Mouse (Mus musculus) ES-Bruce4 (cell line): ENCODE data around the gene Scg2. TPM values are rescaled to one million over a fixed set of nuclear protein-coding genes. Genes with fewer than 3 reads are reported as not detected.

Experiments
- H3K27ac ChIP-seq: 2 replicates; pipeline ENCODE4 v1.5.1; 2012; ENCODE audit warnings: low read length, inconsistent platforms; ENCODE audit not compliant: insufficient read depth
- H3K27me3 ChIP-seq: 2 replicates; pipeline ENCODE4 v1.6.1; 2012; ENCODE audit warnings: mild to moderate bottlenecking, low read length, inconsistent platforms; ENCODE audit not compliant: control insufficient read depth, poor library complexity, insufficient read depth, severe bottlenecking
- H3K36me3 ChIP-seq: 2 replicates; pipeline ENCODE4 v1.6.1; 2012; ENCODE audit warnings: inconsistent platforms, mild to moderate bottlenecking, low read length, moderate library complexity; ENCODE audit not compliant: control insufficient read depth, poor library complexity, insufficient read depth, severe bottlenecking
- H3K4me1 ChIP-seq: one replicate; pipeline ENCODE4 v1.8.1; 2011; ENCODE audit warnings: low read length; ENCODE audit not compliant: control insufficient read depth, insufficient read depth
- H3K4me3 ChIP-seq: 2 replicates; pipeline ENCODE4 v1.5.1; 2011; ENCODE audit warnings: low read depth, mild to moderate bottlenecking, low read length
- H3K9ac ChIP-seq: 2 replicates; pipeline ENCODE4 v1.6.1; 2012; ENCODE audit warnings: low read depth, mild to moderate bottlenecking, inconsistent platforms; ENCODE audit not compliant: poor library complexity, severe bottlenecking
- H3K9me3 ChIP-seq: replicated peaks from 2 replicates; pipeline ENCODE4 v1.6.1; 2012; ENCODE audit warnings: mild to moderate bottlenecking, low read length, inconsistent platforms; ENCODE audit not compliant: control insufficient read depth, poor library complexity, insufficient read depth, severe bottlenecking
- CTCF ChIP-seq: IDR thresholded peaks from one replicate; pipeline ENCODE4 v1.8.1; 2011; ENCODE audit warnings: low read depth, low read length
- EP300 ChIP-seq: IDR thresholded peaks from 2 replicates; pipeline ENCODE4 v1.6.1; 2011; ENCODE audit warnings: low read depth, low read length; ENCODE audit not compliant: insufficient read depth
- POLR2A ChIP-seq: IDR thresholded peaks from one replicate; pipeline ENCODE4 v1.8.1; 2011; ENCODE audit warnings: low read length; ENCODE audit not compliant: insufficient read depth
- polyA plus RNA-seq: library from polyadenylated mRNA; stranded (reverse); fragments of >200 nt; gene quantifications from 2 replicates; pipeline ENCODE4 v1.2.4, GENCODE M21; 2011; ENCODE audit warnings: low read depth; ENCODE audit not compliant: missing spikeins, insufficient read depth, insufficient read length

Scg2 gene
- not detected in 2 replicates for polyA plus RNA-seq

DNA sequence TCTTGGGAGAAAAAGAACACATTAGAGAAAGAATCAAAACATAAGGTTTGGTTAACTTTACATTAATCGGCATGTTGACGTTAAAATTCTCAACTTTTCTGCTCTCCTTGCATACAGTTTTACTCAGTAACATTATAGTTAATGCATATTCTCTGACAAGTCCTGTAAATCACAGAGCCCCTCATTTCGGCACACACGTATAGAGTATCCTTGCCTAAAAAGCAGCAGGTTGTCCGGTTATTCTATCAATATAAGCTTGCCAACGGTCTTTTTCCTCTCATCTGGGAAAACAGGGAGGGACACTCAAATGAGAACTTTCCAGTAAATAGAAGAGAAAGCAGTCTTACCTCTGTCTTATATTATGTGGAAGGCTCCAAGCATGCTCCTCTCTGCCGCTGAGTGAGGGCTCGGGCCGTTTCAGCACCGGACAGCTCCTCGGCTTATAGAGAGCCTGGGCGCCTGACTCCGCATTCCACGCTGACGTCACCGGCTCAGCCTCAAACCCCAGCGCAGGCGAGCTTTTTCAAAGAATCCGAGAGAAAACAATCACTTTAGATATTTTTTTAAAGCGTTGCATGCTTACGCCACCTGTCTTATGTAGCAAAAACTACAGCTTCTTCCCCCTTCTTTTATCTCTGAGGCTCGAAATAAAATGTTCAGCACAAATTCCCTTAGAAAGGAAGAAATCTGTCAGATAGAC, at the start of gene Scg2:
TSS of gene Scg2 (minus strand) at position 512 of the 700 bp plus-strand sequence.
- Histone ChIP-seq H3K27me3 (no peaks in the 10 kb centered on the region), H3K36me3 (no peaks in the 10 kb centered on the region)

GRCm38 (mm10) chr1:79485546-79485945, 45.6 kb upstream of the Scg2 start:
- Histone ChIP-seq H3K27ac (no peak overlapping the region), H3K4me1 (no peaks in the 10 kb centered on the region), H3K4me3 (no peak overlapping the region), H3K27me3 (no peaks in the 10 kb centered on the region), H3K9ac (no peak overlapping the region), H3K36me3 (no peaks in the 10 kb centered on the region), H3K9me3 (no peaks in the 10 kb centered on the region)
- TF ChIP-seq CTCF = no peak

More for the DNA sequence above, at the start of gene Scg2:
- no peak for TF ChIP-seq EP300
- no peak for TF ChIP-seq POLR2A
- no peak for TF ChIP-seq CTCF
- Histone ChIP-seq H3K9ac (no peak within 1 kb of the TSS), H3K4me3 (no peak within 1 kb of the TSS), H3K9me3 (no peaks in the 10 kb centered on the region), H3K27ac (no peak within 1 kb of the TSS), H3K4me1 (no peaks in the 10 kb centered on the region)

DNA sequence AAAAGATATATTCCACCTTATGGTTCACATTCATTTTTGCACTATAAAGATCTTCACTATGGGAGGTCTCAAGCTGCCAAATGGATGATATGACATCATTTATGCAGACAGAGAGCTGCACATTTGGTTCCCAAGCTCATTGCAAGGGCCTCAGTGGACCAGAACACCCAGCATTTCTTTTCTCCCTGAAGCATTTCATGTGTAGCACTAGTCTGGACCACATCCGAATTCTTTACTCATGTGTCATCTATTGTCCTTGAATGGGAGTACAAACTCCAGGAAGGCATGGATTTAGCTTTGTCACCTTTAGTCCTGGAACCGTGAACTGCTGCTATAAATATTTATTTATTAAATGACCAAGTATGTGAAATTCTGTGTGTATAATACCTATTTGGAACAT, 30.9 kb upstream of the Scg2 start:
- H3K27ac ChIP-seq = no peak overlapping the region
- TF ChIP-seq EP300 = no peak
- no peak for TF ChIP-seq POLR2A
- TF ChIP-seq CTCF = no peak
- no peaks in the 10 kb centered on the region for H3K27me3 ChIP-seq
- H3K4me3 ChIP-seq = no peak overlapping the region
- H3K36me3 ChIP-seq = no peaks in the 10 kb centered on the region
- no peaks in the 10 kb centered on the region for H3K4me1 ChIP-seq
- H3K9ac ChIP-seq = no peak overlapping the region
- no peaks in the 10 kb centered on the region for H3K9me3 ChIP-seq

DNA sequence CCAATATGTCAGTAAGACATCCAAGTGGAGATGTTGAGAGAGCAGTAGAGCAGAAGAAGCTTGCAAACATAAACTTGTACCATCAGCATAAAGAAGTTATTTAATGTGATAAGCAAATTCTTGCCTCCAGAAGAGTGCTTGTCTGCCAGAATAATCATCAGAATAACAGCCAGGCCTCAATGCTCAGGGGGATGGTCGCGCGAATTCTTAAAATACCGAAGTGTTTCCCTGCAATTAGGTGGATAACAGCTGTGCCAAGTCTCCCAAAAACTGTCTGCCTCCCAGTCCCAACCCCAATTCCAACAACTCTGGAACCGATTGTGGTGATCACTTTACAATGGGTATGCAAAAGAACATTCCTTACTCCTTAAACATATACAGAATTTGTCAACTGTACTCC, 30.0 kb upstream of the Scg2 start:
- TF ChIP-seq CTCF = no peak
- TF ChIP-seq POLR2A = no peak
- TF ChIP-seq EP300 = no peak
- no peaks in the 10 kb centered on the region for H3K27me3 ChIP-seq
- H3K36me3 ChIP-seq = no peaks in the 10 kb centered on the region
- no peaks in the 10 kb centered on the region for H3K9me3 ChIP-seq
- no peak overlapping the region for H3K9ac ChIP-seq
- H3K4me1 ChIP-seq = no peaks in the 10 kb centered on the region
- no peak overlapping the region for H3K27ac ChIP-seq
- no peak overlapping the region for H3K4me3 ChIP-seq

GRCm38 (mm10) chr1:79466585-79466984, 26.7 kb upstream of the Scg2 start:
- Histone ChIP-seq H3K4me3 (no peak overlapping the region), H3K4me1 (no peaks in the 10 kb centered on the region), H3K9ac (no peak overlapping the region), H3K27ac (no peak overlapping the region), H3K36me3 (no peaks in the 10 kb centered on the region), H3K9me3 (no peaks in the 10 kb centered on the region; the same call in 1 of the 2 replicates), H3K27me3 (no peaks in the 10 kb centered on the region)
- TF ChIP-seq POLR2A (no peak), EP300 (no peak), CTCF (no peak)

GRCm38 (mm10) chr1:79458558-79458957, 18.6 kb upstream of the Scg2 start:
- Histone ChIP-seq H3K4me1 (no peaks in the 10 kb centered on the region), H3K27ac (no peak overlapping the region), H3K9me3 (peaks cover 9% of the 10 kb centered on the region), H3K4me3 (no peak overlapping the region), H3K9ac (no peak overlapping the region), H3K36me3 (no peaks in the 10 kb centered on the region), H3K27me3 (no peaks in the 10 kb centered on the region; the same call in 1 of the 2 replicates)
- TF ChIP-seq CTCF (no peak), EP300 (no peak), POLR2A (no peak)
